Mouse (Mus musculus): ENCODE data around the gene Gm21974.
A peak's percentile ranks its signal among the peaks of the same experiment; 100 is the strongest.
"Not testable (repeated sequence)": the region's sequence is repeated elsewhere in the genome, so short reads cannot be mapped to it uniquely, and the experiment has no call there.

The Gm21974 gene

DNA sequence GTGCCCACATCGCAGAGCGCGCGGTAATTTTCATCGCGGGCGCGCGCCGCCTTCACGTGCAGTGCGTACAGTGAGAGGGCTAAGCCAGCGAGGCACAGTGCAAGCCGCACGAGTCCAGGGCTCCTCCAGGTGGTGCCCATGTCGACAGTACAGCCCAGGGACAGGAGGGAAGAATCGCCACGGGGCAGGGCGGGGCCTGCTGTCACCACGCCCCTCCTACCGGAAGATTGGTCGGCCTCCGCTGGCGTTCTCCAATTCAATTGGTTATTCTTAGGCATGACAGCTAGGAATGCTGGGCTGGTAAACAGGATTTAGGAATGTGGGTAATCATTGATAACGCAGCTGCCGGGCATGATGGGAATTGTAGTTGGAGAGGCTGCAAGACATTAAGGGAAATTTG, at the start of gene Gm21974, which contains the start of gene Vkorc1:
Gm21974 (minus strand) TSS at position 13 of the 400 bp plus-strand sequence.
Vkorc1 (minus strand) TSS at position 176 of the 400 bp plus-strand sequence.
- peak; percentile 96 for DNase-seq

DNA sequence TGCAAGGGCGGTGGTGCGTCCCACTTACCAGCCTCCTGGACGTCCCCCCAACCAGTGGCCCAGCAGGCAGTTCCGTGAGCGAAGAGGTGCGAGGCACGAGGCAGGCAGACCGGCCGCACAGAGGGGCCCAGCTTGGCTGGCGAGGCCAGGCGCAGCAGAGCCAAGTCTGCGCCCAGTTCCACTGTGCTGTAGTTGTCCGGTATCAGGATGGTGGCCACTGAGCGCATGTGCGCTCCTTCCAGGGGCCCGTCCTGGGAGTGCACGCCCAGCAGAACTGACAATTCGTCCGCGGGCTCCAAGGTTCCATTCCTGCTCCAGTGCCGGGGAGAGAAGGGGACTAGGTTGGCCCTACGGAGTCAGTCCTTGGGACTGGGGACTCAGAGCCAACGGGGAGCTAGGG, 49.4 kb upstream of the Gm21974 start:
- no peak for DNase-seq

- not testable (repeated sequence) for DNase-seq
Observed at GRCm38 (mm10) chr7:127942097-127942496, 46.8 kb upstream of the Gm21974 start.

GRCm38 (mm10) chr7:127936216-127936884, 41.1 kb upstream of the Gm21974 start:
- DNase-seq = no peak

GRCm38 (mm10) chr7:127935748-127936159, 40.5 kb upstream of the Gm21974 start:
- DNase-seq = no peak

DNA sequence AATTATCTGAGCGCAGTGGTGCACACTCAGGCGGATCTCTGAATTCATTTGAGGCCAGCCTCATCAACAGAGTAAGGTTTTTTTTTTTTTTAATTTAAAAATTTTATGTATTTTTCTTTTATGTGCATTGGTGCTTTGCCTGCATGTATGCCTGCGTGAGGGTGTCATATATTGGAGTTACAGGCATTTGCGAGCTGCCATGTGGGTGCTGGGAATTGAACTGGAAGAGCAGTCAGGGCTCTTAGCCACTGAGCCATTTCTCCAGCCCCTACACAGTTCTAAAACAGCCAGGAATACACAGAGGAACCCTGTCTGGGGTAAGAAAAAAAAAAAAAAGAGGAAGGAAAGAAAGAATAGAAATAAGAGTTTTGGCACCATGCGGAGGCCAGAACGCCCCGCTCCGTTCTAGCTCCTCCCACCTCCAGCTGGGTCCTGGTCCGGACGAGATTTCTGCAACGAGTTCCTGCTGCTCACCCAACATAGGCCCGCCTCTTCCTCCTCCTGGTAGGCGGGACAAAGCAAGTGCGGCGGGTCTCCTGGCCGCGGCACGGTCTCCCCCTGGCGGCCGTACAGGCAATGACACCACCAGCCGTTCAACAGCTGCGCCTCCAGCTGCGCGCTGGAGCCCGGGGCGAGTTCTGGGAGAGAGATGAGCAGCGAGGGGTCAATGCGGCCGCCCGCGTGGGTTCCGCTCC, 39.9 kb upstream of the Gm21974 start:
- DNase-seq = peak; percentile 94

DNA sequence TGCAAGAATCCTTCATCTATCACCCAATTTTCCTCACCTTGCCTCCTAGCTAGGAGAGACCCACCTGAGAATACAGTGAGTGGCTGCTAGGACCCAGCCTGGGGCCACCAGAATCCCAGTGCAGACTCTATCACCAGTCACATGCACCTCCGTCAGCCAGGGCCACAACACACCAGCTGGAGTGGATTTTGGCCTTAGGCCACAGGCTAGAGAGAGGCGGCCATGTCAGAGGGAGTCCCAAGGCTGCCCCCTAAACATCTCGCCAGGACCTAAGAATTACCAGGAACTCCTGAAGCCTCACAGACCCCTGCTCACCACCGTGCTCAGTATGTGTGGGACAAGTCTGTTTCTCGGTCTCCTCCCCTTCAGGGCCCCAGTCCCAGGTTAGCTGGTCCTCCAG, 38.8 kb upstream of the Gm21974 start:
- no peak for DNase-seq

GRCm38 (mm10) chr7:127932273-127933031, 37.2 kb upstream of the Gm21974 start:
- no peak for DNase-seq

DNA sequence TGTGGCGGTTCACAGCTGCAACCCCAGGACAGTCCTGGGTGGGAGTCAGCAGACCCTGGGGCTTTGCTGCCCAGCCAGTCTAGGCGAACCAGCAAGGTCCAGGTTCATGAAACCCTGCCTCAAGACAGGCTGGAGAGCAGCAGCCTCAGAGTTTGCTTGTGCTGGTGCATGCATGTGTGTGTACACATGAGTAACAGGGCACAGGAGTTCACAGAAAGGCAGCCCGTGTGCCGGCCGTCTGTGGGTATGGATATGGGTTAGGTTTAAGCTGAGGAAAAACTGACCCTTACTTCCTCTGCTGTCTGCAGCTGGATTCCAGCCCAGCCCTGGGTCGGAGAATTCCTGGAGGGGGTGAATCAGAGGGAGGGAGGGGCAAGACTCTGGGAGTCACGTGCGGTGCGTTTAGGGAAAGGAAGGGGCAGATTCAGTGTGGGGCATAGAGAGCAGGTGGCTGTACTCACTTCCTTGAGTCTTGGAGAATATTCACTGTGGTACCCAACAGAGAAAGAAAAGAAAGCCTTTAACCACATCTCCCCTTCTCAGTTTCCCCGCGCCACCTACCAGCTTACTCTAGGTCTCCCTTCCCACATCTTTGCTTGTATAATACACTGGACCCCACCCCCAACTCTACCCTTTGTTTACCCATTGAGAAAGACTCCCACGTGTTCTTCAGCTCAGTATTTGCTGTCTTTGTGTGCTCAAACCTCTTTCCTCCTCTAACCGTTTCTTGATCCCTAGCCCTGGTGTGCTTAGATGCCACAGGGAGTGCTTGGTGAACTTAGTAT, 36.3 kb upstream of the Gm21974 start:
- no peak for DNase-seq

- no peak for DNase-seq
Observed at GRCm38 (mm10) chr7:127930636-127931035, 35.4 kb upstream of the Gm21974 start.

DNA sequence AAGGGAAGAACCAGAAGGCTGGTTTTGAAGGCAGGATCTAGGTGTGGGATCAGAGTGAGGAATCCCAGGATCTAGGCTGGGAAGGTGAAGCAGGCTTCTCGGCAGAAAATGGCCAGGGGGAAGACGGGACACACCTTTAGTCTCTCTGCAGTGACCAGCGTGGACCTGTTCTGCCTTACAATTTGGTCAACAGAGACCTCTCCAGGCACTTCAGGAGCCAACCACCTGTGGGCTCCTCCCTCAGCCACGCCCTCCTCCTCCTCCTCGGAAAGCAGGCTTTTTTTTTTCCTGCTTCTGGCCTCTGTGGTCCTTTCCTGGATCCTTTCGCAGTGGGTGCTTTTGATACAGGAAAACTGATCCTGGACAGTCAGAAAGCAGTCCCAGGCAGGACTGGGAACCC, 34.7 kb upstream of the Gm21974 start, which contains the start of gene Prss8:
Prss8 (minus strand) TSS at position 182 of the 400 bp plus-strand sequence.
- DNase-seq = no peak

DNA sequence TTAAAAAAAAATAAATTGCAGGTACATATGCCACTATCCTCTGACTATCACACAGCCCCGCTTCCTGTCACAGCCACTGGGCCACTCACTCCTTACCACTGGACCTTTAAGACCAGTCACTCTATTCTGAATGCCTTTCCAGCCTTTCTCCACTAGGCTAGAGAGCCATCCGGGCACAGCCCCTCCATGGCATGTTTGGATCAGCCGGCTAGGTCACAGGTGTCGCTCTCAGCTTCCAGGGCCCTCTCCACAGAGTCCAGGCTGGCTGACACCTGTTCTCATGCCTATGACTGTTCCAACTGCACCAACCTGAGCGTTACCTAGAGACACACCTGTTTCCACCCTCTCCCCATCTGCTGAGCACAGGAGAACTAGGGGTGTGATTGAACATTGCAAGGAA, 33.3 kb upstream of the Gm21974 start:
- DNase-seq = no peak

GRCm38 (mm10) chr7:127927726-127928125, 32.5 kb upstream of the Gm21974 start:
- no peak for DNase-seq

DNA sequence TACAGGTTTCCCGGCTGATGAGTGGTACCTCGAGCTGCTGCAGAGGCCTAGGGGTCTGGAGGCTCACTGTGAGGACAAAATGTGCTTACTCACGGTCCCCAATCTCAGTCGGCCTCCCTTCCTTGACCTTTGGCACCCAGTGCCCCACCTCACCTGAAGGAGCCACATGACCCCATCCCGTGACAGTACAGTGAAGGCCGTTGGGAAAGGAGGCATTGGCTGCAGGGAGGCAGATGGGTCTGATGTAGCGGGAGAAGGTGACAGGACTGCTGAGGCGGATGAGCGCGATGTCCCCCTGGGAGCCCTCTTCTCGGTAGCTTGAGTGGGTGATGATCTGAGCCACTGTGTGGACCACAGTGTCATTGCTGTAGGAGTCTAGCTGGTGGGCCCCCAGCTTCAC, 31.6 kb upstream of the Gm21974 start:
- no peak for DNase-seq

GRCm38 (mm10) chr7:127926066-127926465, 30.8 kb upstream of the Gm21974 start:
- DNase-seq = no peak

DNA sequence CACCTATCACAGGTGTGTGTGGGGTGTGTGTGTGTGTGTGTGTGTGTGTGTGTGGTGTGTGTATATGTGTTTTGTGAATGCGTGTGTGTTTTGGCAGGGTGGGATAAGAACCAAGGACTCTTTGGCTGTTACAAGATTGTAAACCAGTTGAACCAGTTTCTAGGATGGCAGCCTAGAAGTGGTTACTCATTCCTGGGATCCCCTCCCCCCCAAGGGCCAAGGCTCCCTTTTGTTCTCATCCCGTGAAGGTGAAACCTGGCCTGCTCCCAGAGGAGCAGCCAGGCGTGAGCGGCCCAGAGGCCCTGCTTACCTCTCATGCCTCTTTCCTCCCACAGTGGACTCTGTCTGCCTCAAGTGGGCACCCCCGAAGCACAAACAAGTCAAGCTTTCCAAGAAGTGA, 30.0 kb upstream of the Gm21974 start:
- DNase-seq = no peak

- no peak for DNase-seq
Observed at GRCm38 (mm10) chr7:127923714-127924113, 28.5 kb upstream of the Gm21974 start.

DNA sequence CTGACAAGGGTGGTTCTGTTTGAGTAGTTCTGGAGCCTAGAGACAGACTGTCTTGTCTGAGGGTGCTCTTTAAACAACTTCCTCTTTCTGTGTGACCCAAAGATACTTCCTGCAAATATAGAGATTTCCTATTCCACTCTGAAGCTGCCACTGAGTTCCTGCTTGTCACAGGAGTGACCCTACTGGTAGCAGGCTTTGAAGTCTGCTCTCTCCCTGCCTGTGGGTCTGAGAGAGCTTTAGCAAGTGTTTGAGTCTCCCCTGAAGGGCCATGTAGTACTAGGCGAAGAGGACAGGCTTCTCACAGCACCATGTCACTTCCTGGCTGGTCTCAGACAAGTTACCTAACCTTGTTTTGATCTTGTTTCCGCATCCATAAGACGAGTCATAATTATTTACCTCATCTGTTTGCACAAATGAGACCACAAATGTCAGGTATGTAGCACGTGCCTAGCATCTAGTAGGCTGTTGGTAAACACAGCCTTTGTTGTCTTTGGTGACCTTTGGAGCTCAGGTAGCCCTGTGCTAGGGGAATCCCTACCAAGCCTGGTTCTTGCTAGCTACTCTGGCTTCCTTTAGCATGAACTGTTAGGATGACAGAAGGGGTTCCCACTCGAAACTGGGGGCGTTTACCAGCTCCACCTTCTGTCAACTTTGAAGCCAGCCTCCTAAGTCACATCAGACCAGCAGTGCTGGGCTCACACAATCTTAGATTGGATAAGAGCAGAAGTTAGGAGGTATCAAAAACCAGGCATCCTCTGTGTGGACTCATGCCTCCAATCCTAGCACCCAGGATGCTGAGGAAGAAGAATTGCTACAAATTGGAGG, 27.4 kb upstream of the Gm21974 start:
- DNase-seq = no peak

DNA sequence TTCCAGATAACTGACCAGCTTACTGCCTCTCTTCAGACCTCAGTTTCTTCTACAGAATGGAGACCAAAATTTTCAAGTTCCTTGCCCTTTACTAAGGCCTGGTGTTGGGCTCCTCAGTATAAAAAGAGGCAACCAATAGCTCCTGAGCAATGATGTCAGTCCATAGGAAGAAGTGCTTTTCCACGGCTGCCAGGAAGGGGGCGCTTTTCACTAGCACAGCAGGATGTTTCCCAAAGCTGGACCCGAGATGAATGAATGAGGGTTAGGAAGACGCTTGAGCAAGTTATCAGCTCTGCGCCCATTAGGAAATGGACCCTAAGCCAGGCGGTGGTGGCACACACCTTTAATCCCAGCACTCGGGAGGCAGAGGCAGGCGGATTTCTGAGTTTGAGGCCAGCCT, 26.3 kb upstream of the Gm21974 start:
- no peak for DNase-seq

GRCm38 (mm10) chr7:127919290-127919689, 24.0 kb upstream of the Gm21974 start:
- DNase-seq = no peak

- no peak for DNase-seq
Observed at GRCm38 (mm10) chr7:127918203-127918602, 22.9 kb upstream of the Gm21974 start.

- DNase-seq = no peak
Observed at GRCm38 (mm10) chr7:127915293-127915692, 20.0 kb upstream of the Gm21974 start.

Measured in cerebellum, adult 8-10 months (tissue).